Mouse (Mus musculus) embryonic facial prominence, embryonic 13.5 days (tissue): ENCODE results near the gene Olfr214. TPM values are rescaled to one million over a fixed set of nuclear protein-coding genes. Genes with fewer than 3 reads are reported as not detected.

Source experiments
- polyA plus RNA-seq: library from polyadenylated mRNA; unstranded; fragments of >200 nt; fragmentation: Nextera tagmentation; extraction: Ambion mirVana; gene quantifications from 2 replicates; pipeline ENCODE4 v1.2.1, GENCODE M21; 2015

Olfr214 gene
- polyA plus RNA-seq, 1 experiment from 2014 or later, result not detected

Other genes starting within 250 kb of the Olfr214 start
- 18.4 and 22.2 TPM in 2 replicates for gene March8, start 216.2 kb upstream of the Olfr214 start, polyA plus RNA-seq
- 1.0 and 1.7 TPM in 2 replicates for gene Alox5, start 93.1 kb upstream of the Olfr214 start, polyA plus RNA-seq
- gene Olfr211, start 65.1 kb upstream of the Olfr214 start, polyA plus RNA-seq, result not detected in 2 replicates
- not detected in 2 replicates for gene Olfr212, start 47.7 kb upstream of the Olfr214 start, polyA plus RNA-seq
- gene Olfr213, start 15.8 kb upstream of the Olfr214 start, polyA plus RNA-seq, result not detected in 2 replicates
- gene Gm5580, start 3.1 kb upstream of the Olfr214 start, polyA plus RNA-seq, result 0.60 and 2.1 TPM in 2 replicates
- gene Olfr215, start 30.0 kb downstream of the Olfr214 start, polyA plus RNA-seq, result not detected in 2 replicates
- 218 and 229 TPM in 2 replicates for gene Zfp422, start 74.8 kb downstream of the Olfr214 start, polyA plus RNA-seq
- 16.5 and 19.9 TPM in 2 replicates for gene Depp1, start 96.4 kb downstream of the Olfr214 start, polyA plus RNA-seq
- 14.4 and 14.5 TPM in 2 replicates for gene Rassf4, start 119.7 kb downstream of the Olfr214 start, polyA plus RNA-seq
- gene Tmem72, start 162.7 kb downstream of the Olfr214 start, polyA plus RNA-seq, result 0.04 and 0.07 TPM in 2 replicates